Mouse (Mus musculus): Measurements from ENCODE around the gene Trpv5.

GRCm38 (mm10) chr6:41636178-41636577 is 44.4 kb downstream of the Trpv5 start, which contains the start of gene Trpv6:
- no peak for TF ChIP-seq CTCF (IDR thresholded peaks at IDR 0.05; ENCODE audit: low read depth)
- TF ChIP-seq EP300 (IDR thresholded peaks at IDR 0.05; ENCODE audit: low read depth) = no peak

All from heart, postnatal 0 days (tissue).